Mouse (Mus musculus) cerebellum, adult 9-10 months (tissue): Measurements from ENCODE around the gene Tal1.

Experiments used
- DNase-seq: peaks from one replicate; pipeline ENCODE4 v3.0.0; 2022

The Tal1 gene

DNA sequence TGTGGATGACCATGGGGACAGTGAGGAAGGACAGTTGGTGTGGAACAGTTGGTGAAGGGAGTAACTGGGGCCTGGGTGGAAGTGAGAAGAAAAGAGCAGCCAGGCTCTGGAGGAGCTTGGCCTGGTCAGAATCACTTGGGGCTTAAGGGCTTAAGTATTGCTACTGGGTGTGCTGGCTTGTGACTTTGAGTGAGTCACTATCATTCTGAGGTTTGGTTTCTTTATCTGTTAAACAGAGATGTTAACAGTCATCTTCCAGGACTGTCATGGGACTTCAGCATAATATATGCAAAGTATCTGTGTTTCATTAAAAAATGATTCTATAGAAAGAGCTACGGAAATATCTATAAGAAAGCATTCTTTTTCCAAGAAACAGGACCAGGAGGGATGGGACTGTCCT lies 18.6 kb downstream of the Tal1 start:
- no peak for DNase-seq

DNA sequence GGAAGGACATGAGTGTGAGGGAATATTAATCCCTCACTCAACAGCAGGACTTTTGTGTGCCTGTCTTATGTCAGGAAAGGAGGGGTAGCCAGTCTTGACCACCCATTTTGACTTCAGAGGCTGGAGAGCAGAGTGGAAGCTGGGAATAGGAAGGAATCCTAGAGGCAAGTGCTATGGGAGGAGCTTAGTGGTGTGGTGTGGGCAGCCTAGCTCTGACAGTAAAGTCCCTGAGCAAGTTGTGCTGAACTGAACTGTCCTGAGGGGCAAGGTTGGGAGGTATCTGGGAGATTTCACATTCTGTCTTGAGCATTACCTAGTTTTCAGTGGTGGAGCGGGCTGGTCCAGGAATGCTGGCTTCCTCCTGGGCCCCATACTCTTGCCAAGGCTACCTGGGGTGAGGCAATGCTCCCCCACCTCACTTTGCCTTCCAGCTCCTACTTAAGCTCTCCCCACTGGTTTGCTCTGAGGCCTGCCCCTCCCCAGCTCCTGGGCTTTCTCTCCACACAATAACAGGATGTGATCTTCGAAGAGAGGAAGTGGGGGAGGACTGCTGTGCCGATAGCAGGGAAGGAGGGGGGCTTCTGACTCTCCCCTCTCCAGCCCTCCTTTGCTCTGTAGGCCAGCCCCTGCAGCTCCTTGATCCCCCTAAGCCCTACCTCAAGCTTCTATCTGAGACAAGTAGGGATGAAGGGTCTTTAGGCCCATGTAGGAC lies 19.1 kb downstream of the Tal1 start:
- DNase-seq: no peak

DNA sequence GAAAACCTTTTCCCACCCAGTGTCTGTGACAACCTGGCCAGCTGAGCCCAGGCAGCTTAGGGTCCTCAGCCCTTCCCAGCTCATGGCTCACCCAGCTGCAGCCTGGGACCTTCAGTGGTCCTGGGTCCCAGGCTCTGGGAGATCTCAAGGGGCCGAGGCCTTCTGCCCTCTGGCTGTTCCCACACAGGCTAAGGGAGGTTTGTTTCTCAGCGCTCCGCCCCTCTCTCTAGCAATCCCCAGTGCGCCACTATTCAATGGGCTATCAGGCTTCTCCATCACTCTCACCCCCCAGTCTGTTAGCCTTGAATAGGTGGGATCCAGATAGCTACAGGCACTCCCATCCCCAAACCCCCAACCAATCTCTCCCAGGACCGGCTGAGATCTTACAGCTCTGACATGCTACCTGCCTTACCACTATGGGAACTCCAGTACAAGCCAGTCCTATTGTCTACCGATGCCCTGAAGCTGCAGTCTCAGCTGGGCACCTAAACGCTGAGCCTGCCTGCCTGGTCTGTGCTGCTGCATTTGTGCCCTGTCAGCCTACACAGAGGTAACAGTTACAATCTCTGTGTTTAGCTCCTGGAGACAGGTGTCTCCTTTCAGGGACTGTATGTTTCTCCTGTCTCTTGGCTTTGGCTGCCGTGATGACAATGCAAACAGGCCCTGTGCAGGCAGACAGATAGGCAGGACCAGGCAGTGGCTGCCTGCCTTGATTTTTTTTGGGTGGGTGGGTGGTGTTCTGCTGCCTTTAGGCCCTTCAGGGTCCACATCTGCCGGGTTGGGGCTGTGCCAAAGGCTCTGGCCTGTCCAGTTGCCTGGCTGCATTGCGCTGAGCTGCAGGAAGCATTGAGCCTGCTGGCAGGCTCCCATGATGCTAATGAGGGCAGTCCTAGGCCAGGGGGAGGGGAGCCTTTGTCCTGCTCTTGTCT lies 22.9 kb downstream of the Tal1 start:
- no peak for DNase-seq

DNA sequence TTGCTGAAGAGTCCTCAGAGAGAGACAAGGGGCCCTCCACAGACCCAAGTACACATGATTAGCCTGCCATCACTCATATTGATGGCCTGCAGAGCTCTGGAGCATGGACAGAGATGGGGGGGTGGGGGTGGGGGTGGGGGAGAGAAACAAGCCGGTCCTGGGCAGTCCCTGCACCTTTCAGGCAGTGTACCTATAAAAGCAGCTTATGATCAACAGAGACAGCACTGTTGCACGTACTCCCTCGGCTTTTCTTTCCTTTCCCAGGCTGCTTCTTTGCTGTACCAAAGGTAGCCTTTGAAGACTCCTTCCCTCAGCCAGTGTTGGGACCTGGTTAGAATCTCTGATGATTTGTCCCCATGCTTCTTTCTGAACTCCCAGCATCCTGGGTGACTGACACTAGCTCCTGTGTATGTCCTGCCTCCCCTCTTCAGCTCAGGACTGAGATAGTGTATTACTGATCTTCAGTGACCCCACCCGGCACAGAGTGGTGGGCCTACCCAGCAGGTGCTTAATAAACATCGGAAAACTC lies 23.7 kb downstream of the Tal1 start:
- no peak for DNase-seq

- no peak for DNase-seq
Measured at GRCm38 (mm10) chr4:115083031-115083430, 26.8 kb downstream of the Tal1 start.

DNA sequence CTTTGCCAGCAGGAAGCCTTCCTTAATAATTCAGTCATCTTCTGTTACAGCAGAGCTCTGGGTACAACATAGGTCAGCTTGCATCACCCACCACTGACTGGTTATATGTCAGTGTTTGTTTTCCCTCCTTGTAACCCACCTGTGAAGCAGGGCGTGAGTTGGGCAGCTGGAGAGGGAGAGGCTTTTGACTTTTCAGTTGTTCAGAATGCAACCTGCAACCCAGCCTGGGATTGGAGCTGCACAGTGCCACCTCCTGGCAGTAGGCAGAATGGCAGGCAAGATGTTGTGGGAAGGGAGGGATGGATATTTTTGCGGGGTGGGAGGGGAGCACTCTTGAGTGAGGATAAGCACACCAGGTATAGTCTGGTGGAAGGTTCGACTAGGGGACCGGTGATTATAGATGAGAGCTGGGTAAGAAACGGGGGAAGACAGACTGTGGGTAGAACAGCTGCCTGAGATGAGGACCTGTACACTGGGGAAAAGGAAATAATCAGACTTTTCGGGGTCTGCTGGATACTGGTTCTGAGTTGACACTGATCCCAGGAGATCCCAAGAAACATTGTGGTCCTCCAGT lies 29.4 kb downstream of the Tal1 start:
- peak; percentile 13 for DNase-seq

GRCm38 (mm10) chr4:115086257-115086656 lies 30.0 kb downstream of the Tal1 start:
- DNase-seq: no peak

GRCm38 (mm10) chr4:115086763-115087415 lies 30.7 kb downstream of the Tal1 start:
- no peak for DNase-seq

DNA sequence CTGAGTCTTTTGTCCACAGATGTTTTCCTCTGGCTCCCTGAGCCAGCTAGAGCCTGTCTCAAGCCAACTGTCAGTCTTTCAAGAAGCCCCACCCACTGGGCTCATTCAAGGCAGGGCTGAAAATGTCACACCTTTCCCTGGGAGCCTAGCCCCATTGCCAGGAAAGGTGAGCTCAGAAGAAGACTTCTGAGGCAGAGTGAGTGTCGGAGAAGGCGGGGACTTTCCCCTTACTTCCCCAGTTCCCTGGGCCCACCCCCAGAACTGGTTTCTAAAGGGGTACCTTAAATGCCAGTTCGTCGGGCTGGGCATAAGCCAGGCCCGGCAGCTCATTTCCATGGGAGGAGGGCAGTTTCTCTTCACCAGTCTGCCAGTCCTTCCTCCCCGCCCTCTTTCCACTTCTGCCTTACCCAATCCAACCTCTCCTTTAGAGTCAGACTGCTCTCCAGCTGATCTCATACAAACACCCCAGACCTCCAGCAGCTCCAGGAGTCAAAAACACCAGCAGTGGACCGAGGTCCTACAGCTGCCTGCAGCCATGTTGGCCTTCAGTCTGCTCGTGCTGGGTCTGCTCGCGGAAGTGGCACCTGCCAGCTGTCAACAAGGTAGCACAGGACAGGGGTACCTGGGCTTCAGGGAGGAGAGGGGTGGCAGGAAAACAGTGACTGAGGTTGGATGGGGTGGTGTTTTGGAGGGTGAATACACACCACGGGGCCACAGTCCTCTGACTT lies 32.5 kb downstream of the Tal1 start, which contains the start of gene Pdzk1ip1:
Gene Pdzk1ip1, plus strand, starts transcription at position 98 of the 728 bp plus-strand sequence.
- DNase-seq: no peak

DNA sequence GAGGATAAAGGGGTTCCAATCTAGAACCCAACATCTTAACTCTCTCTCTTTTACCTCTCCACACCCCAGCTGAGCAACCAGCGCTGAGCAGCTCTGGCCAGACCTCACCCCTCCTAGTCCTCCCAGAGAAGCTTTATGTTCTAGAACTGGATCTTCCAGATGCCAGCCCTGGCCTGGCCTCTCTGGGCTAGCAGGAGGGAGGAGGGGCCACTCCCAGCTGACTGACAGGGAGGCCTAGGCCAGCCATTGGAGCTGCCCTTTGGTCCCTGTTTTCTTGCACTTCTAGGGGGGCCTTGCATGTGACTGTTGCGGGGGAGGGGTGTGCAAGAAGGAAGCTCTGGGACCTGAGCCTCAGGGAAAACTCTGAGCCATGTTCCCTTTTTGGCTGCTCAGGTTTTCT lies 34.4 kb downstream of the Tal1 start:
- DNase-seq: no peak

DNA sequence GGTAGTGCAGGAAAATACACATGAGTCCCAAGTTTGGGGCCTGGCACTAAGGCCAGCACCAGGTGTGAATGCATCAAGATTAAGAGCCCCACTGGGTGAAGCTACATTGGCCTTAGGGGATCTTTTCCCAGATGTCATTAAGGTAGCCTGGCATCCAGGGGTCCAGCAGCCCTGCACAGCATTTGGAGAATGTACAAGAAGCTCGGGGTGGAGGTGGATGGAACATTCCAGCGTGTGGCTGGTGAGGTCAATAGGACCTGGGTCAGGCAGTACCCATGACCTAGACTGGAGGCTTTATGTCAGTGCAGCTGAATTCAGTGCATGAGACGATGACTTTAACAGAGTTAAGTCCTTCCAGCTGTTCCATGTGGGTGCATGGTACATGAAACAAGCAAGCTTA lies 35.6 kb downstream of the Tal1 start:
- DNase-seq: no peak

DNA sequence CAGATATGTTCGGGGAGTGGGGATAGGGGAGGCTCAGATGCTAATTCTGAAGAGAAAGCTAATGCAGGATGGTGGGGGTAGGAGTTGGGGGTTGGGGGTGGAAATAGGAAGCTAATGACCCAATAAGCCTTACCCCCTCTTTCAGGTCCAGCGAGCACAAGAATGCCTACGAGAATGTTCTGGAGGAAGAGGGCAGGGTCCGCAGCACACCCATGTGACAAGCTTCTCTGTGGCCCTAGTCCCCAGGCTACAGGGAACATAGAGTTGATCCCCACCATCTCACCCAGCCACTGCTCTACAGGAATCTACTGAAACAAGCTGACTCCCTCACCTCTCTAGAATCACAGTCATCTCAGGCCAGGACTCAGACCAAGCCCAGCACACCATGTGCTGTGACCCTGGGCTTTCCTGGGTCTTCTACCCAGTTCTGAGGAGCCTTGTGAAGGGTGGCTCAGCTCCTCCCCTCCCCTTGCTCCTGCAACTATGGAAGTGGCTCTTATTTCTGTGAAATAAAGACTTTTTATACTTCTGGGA lies 37.2 kb downstream of the Tal1 start:
- no peak for DNase-seq

GRCm38 (mm10) chr4:115094056-115094455 lies 37.8 kb downstream of the Tal1 start:
- DNase-seq: no peak

- DNase-seq: no peak
Measured at GRCm38 (mm10) chr4:115095671-115096434, 39.6 kb downstream of the Tal1 start.

GRCm38 (mm10) chr4:115096435-115097145 lies 40.4 kb downstream of the Tal1 start:
- DNase-seq: no peak

GRCm38 (mm10) chr4:115097146-115097496 lies 40.9 kb downstream of the Tal1 start:
- no peak for DNase-seq

DNA sequence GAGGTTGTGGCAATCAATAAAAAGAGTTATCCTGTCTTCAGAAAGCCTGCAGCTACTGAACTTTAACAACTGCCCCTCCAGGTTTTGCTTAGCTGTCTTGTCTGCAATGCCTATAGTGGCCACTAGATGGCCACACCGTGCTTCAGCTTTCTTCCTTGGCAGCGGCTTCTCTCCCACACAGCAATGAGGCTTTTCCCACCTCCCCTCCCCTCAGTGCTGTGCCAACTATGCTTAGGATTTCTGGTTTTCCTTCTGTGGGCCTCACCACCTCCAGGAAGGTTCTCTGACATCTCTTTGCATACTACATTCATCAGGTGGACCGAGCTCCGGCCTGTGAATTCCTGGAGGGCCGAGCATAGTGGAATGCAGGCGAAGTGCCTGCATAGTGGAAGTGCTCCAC lies 45.5 kb downstream of the Tal1 start:
- peak; percentile 47 for DNase-seq

DNA sequence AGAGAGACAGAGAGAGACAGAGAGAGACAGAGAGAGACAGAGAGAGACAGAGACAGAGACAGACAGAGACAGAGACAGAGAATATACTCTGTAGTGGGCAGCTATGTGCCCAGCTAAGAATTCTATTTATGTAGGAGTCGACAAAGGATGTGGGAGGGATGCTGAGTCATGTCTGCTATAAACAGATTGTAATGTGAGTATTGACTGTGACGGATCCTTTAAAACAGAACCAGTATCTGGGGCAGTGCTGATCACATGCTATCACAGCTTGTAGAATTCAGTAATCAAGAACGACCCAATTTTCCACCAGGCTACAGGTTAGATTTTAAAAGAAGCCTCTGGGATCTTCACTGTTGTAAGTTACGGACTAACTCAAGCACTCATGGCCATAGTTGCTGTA lies 47.3 kb downstream of the Tal1 start:
- DNase-seq: no peak

DNA sequence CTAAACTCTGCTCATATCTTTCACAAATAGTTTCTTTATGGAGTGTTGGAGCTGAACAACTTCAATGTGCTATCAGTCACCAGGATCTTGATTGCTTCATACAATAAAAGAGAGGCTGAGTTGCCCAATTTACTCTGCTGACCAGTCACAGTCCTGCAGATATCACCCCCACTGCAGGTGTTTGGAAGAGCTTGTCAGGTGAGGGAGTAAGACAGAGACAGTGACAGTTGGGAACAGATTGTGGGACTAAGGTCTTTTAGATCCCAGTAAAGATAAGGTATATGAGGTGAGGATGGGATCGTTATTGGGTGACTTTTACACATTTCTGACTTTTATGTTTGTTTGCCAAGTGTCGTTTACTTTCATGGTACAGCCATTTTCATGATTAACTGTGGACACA lies 54.9 kb downstream of the Tal1 start:
- DNase-seq: no peak

GRCm38 (mm10) chr4:115113266-115113665 lies 57.0 kb downstream of the Tal1 start:
- no peak for DNase-seq

DNA sequence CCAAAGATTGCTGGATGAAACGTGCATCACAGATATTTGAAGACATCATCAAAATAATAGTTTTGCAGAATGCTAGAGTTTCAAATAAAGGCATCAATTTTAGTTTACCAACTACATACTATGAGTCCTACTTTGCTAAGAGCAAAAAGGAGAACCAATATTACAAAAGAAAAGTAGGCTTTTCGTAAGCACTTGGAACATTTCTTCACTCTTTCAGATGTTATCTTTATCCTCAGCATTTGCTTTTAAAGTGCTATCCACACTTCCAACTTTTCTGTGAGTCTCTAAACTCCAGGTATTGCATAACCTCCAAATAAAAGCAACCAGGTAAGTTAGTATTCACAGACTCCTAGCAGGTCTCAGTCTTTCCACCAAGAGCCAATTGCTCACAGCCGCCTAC lies 63.4 kb downstream of the Tal1 start:
- no peak for DNase-seq
